Mouse (Mus musculus): ENCODE measurements around the gene Rln3.

- TF ChIP-seq POLR2A (IDR thresholded peaks at IDR 0.05; ENCODE audit: insufficient read length, low read depth): no peak
- TF ChIP-seq E2F4 (IDR thresholded peaks at IDR 0.05; ENCODE audit: insufficient read depth): no peak
These were observed 42.4 kb upstream of the Rln3 start for GRCm38 (mm10) chr8:84087156-84087555.

Measured in myocyte (in vitro differentiated cells).